Mouse (Mus musculus): ENCODE data around the gene Zbtb40.

Zbtb40 gene

DNA sequence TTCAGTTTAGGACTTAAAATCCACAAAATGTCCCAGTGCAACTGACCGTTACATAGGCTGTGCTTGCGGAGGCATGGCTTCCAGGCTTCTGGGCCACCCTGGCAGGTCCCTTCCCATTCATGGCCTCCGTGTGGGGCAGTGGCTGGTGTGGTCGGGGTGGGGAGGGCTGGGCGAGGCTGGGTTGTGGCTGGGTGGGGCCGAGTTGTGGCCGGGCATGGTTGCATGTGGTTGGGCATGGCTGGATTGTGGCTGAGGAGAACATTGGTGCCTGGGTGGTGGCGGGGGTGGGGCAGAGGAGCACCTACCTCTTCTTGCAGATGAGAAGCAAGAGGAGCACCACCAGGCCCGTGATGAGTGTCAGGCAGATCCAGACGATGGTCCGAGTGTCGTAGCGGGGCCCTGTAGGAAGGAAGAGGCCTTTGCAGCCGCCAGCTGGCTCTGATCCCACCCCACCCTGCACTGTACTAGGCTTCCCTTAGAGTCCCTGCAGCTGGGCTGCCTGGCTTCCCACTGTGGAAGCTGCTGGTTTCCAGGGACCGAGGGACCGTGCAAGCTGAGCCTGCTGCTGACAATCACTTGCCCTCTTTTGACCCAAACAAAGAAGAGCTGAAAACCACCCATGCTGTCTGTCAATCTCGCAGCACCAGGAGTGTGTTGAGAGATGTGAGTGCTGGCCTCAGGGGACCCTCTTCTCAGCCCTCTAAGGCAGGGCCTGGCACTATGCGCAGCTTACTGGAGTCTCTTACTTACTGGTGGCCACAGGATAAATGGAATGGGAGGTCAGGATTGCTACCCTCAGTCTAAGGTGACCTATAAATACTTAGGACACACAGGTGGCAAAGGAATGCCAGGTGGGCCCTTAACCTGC lies 113.6 kb downstream of the Zbtb40 start:
- no peak for DNase-seq (ENCODE audit: low spot score in 2 of 2)

DNA sequence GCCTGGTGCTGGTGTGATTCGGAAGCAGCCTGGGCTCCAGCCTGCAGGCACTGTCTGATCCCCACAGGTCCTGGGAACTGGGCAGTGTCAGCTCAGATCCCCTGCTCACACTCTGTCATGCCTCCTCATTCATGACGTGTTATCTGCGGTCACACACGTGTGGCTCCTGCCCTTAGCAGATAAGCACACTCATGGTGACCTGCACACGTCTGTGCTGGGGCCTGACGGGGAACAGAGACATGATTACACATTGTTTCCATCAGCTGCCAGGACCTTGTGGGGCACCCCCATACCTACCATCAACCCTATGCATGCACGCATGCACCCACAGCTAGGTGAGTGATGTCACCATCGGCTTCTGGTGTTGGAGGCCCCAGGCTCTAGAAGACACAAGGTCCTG lies 118.1 kb downstream of the Zbtb40 start:
- no peak for DNase-seq (ENCODE audit: low spot score in 2 of 2)

Data from urinary bladder, postnatal 4 days (tissue).